Mouse (Mus musculus): ENCODE measurements around the gene Oprm1.

Gene Oprm1

DNA sequence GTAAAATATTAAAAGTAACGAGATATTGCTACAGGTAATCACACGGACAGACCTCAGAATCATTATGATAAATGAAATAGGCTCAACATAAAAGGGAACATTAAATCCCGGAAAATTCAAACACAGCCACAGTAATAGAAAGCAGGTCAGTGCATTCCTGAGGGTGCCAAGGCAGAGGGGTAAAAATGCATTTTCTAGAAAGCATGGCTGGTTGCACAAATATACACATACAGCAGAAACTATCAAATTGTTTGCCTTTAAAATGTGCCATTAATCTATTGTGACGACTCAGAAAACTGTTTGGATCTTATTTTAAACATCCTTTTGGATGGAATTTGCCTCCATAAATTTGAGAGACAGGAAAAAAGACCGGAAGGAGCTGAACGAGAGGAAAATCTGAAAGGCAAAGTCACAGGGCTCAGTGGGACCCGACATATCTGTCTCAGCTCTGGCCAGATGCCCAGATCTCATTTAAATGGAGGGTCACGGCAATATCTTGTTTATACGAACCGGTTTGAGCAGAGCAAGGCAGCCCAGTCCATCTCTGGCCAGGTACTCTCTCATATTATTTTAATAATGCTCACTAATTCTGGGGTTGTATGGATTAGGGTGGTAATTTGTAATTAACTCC is 289.1 kb downstream of the Oprm1 start:
- DNase-seq (ENCODE audit: low read depth): no peak

- no peak for DNase-seq (ENCODE audit: low read depth)
These were observed 289.6 kb downstream of the Oprm1 start for GRCm38 (mm10) chr10:7047919-7048291.

- no peak for DNase-seq (ENCODE audit: low read depth)
These were observed 291.6 kb downstream of the Oprm1 start for GRCm38 (mm10) chr10:7049901-7050300.

DNA sequence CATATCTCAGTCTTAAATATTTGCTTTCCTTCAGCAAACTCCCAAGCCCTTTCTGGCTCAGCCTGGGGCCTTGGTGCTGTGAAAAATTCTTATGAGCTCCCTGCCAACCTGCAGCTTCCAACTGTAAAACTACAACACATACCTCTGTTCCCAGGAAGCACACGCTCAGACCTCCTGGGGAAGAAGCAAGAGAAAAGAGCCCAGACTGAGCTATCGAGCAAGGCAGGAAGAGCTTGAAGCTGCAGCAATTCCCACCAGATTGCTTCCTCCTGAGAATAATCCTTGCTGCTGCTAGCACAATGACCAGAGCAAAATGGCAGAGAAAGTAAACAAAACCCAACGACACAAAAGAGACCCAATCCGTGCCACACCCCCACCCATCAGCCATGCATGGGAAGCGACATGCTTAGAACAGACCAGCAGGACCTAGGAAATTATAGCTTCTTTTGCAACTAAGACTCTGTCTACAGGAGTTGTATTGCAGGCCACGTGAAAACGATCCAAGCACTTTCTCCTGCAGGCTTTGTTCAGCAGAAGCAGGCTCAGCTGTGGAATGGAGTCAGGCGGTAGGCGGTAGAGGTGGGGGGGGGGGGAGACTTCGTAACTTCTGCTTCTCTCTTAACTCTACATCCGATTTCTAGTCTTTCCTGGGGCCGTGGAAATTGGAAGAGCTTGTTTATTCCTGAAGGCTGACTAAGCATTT is 294.2 kb downstream of the Oprm1 start, which contains the start of gene Ipcef1:
Gene Ipcef1, minus strand, starts transcription at position 164 of the 703 bp plus-strand sequence.
- no peak for DNase-seq (ENCODE audit: low read depth)

DNA sequence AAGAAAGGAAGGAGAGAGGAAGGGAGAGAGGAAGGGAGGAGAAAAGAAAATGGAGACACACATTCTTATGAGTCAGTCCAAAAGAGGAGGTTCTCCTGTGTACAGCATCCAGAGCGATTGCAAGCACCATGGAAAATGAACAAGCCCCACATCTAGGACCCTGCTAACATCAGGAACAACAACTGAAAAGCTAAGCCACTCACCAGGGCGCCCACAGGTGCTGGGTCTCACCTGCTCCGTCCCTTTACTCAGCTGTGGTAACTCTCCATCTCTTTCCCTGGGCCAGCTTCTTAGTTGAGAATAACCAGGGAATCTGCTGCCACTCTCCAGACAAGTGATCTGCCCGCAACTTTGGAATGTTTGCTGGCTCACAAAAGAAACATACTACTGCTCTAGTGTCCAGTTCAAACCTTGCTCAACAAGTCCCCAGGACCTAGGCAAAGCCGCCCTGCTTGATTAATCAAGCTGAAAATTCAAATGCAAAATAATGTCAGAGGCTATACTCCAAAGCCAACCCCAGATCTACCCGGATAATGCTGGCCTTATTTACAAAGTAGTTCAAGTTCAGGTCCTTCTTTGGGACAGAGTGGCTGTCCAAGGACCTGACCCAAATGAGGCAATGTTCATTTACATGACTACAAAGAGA is 296.4 kb downstream of the Oprm1 start:
- DNase-seq (ENCODE audit: low read depth): no peak

DNA sequence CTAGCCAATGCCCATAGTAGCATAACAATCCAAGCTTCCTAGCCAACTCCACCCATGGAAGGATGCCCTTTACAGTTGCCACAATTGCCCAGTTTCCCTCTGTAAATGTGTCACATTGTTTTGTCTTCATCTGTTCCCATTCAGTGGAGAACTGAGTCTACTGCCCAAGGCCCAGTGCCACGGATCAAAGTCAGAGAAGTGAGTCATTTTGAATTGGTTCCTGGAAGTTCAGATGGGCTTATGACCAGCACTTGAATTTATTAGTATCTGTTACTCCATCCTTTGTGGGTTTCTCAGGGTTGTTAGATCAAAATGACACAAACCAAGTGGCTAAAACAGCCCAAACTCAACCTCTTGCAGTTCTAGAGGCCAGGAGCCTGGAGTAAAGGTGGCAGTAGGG is 299.2 kb downstream of the Oprm1 start:
- no peak for DNase-seq (ENCODE audit: low read depth)

- DNase-seq (ENCODE audit: low read depth): no peak
These were observed 302.0 kb downstream of the Oprm1 start for GRCm38 (mm10) chr10:7060326-7060725.

DNA sequence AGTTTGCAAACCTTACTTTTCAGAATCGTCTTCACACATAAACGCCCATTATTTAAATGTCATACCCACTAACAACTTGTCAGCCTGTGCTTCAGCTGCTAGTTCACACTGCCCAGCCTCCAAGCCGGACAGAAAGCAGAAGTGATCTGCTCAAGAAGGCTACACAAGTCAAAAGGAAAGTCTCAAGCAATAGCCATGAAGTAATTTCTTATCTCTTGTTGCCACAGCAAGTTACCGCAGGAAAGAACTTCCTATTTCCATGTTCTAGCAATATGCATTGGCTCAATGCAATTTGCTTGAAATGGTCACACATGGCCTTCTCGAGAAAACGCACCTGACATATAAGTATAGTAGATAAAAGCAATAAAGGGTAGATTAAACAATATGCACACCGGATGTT is 304.7 kb downstream of the Oprm1 start:
- DNase-seq (ENCODE audit: low read depth): peak; percentile 88

DNA sequence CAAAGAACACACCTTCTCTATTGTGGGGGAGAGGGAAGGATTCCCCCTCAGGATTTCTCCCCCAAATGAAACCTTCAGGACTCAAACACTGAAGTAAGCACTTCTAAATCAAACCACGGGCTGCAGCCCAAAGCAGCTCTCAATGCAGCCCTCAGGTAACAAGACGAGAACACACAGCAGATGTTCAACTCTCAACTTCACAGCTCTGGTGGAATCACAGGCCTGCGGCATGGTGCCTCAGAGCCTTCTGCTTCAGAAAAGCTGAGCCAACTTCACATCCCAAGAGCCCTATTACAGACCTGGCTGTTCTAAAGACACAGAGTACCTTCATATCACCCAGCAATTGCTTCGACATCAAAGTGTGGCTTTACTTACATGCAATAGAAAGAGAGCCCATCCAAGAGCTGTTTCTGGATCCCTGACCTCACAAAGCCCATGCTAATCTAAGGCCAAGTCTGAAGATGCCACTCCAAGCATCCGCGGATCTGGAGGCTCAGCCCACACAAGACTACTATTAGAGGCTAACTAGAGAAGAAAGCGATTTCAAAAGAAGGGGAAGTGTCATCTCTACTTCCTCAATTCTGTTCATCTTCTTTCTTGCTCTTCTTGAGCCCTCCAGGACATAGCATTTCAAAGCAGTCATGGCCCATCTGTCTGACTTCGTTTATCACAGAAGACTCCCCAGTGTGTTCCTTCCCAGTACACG is 305.6 kb downstream of the Oprm1 start:
- DNase-seq (ENCODE audit: low read depth): peak; percentile 34

- peak; percentile 78 for DNase-seq (ENCODE audit: low read depth)
These were observed 310.3 kb downstream of the Oprm1 start for GRCm38 (mm10) chr10:7068608-7069007.

GRCm38 (mm10) chr10:7069090-7069489 is 310.8 kb downstream of the Oprm1 start:
- DNase-seq (ENCODE audit: low read depth): peak; percentile 34

- no peak for DNase-seq (ENCODE audit: low read depth)
These were observed 312.0 kb downstream of the Oprm1 start for GRCm38 (mm10) chr10:7070100-7070835.

GRCm38 (mm10) chr10:7070924-7071323 is 312.6 kb downstream of the Oprm1 start:
- no peak for DNase-seq (ENCODE audit: low read depth)

GRCm38 (mm10) chr10:7074231-7074630 is 315.9 kb downstream of the Oprm1 start:
- DNase-seq (ENCODE audit: low read depth): peak; percentile 10

DNA sequence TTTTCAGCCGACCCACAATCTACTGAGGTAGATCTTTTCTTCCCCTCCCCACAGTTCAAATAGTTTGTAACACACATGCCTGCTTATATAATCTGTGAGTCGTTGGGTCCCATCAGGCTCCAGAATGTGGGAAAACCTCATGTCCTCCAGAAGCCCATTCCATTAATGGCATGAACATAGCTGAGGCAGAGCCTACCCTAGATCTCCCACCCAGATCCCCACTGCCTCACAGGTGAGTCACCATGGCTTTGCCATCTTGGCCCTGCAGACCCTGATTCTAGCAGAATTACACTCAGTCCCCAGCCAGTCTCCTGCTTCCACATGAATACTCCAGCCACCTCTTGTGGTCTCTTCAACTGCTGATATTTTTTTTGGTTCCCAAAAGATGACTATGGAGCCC is 317.4 kb downstream of the Oprm1 start:
- no peak for DNase-seq (ENCODE audit: low read depth)

DNA sequence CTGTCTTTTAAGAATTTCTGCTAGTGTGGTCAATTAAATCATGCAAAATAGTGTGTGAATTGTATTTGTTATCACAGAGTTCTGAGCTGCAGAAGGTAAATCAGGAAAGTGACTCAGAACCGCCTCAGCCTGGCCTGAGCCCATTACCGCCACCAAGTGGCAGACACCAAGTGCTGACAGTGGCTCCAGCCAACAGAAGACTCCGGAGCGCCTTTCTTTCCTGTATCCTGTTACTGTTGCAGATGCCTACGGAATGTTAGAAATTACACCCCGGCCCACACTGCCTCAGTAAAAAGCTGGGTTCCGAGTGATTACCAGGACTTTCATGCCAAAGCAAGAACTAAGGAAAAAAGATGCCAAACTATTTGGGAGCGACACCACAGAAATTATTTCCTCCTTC is 317.9 kb downstream of the Oprm1 start:
- peak; percentile 71 for DNase-seq (ENCODE audit: low read depth)

- no peak for DNase-seq (ENCODE audit: low read depth)
These were observed 318.4 kb downstream of the Oprm1 start for GRCm38 (mm10) chr10:7076662-7077211.

GRCm38 (mm10) chr10:7077389-7077808 is 319.1 kb downstream of the Oprm1 start:
- DNase-seq (ENCODE audit: low read depth): no peak

- DNase-seq (ENCODE audit: low read depth): no peak
These were observed 319.7 kb downstream of the Oprm1 start for GRCm38 (mm10) chr10:7077971-7078370.
